Mouse (Mus musculus) lung, embryonic 14.5 days (tissue): ENCODE results near the gene Sit1. TPM values are rescaled to one million over a fixed set of nuclear protein-coding genes. Genes with fewer than 3 reads are reported as not detected.
A peak's percentile ranks its signal among the peaks of the same experiment; 100 is the strongest.

Experiments used
- ATAC-seq: fragments of 200-750 bp; cut with Nextera tagmentation; 2 replicates; pipeline ENCODE4 v1.8.0; 2017; ENCODE audit warnings: mild to moderate bottlenecking, moderate TSS enrichment, moderate library complexity; ENCODE audit not compliant: insufficient read depth
- DNase-seq: peaks from one replicate; pipeline ENCODE4 v3.0.0-alpha.2; 2015
- H3K27ac ChIP-seq: fragments of 300-500 bp; sonication (generic); 2 replicates; pipeline ENCODE4 v1.5.1; 2014; ENCODE audit warnings: low read depth, mild to moderate bottlenecking, moderate library complexity
- H3K27me3 ChIP-seq: fragments of 300-500 bp; sonication (generic); 2 replicates; pipeline ENCODE4 v1.6.1; 2014; ENCODE audit warnings: low read length, control low read depth; ENCODE audit not compliant: insufficient read depth
- H3K36me3 ChIP-seq: fragments of 300-500 bp; sonication (generic); 2 replicates; pipeline ENCODE4 v1.6.1; 2014; ENCODE audit warnings: control low read depth; ENCODE audit not compliant: insufficient read depth
- H3K4me1 ChIP-seq: fragments of 300-500 bp; sonication (generic); 2 replicates; pipeline ENCODE4 v1.6.1; 2014; ENCODE audit warnings: antibody characterized with exemption, control low read depth; ENCODE audit not compliant: insufficient read depth
- H3K4me2 ChIP-seq: fragments of 300-500 bp; sonication (generic); 2 replicates; pipeline ENCODE4 v1.6.1; 2014; ENCODE audit warnings: mild to moderate bottlenecking
- H3K4me3 ChIP-seq: fragments of 300-500 bp; sonication (generic); 2 replicates; pipeline ENCODE4 v1.5.1; 2014; ENCODE audit warnings: low read depth, low read length
- H3K9ac ChIP-seq: fragments of 300-500 bp; sonication (generic); 2 replicates; pipeline ENCODE4 v1.6.1; 2014
- H3K9me3 ChIP-seq: fragments of 300-500 bp; sonication (generic); 2 replicates; pipeline ENCODE4 v1.6.1; 2016; ENCODE audit warnings: low read depth, low read length, control low read depth
- CTCF ChIP-seq: IDR thresholded peaks from 2 replicates; pipeline ENCODE4 v1.5.1; 2016; ENCODE audit warnings: antibody characterized with exemption, low read depth
- WGBS: fragments of 180-500 bp; shearing (Covaris S2); extraction: QIAGEN DNeasy Blood & Tissue Kit; methylation state at CpG from one replicate; pipeline ENCODE4 v1.1.7; 2014; 5-methylcytosine and 5-hydroxymethylcytosine counted together
- polyA plus RNA-seq: library from polyadenylated mRNA; unstranded; fragments of >200 nt; fragmentation: Nextera tagmentation; extraction: Ambion mirVana; gene quantifications from 2 replicates; pipeline ENCODE4 v1.2.1, GENCODE M21; 2014

The Sit1 gene
- polyA plus RNA-seq, 1 experiment from 2014 or later = not detected

DNA sequence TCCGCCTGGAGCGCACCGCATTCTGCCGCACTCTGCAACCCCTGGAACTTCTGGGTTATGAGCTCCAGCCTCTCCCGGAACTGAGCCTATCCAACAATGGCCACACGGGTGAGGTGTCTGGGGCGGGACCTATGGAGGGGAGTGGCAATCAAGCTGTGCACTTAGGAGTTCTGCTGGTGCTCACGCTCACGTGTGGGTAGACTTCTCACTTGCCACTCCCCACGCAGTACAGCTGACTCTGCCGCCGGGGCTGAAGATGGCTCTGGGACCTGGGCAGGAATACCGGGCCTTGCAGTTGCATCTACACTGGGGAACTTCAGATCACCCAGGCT lies 25.1 kb upstream of the Sit1 start:
- H3K27ac ChIP-seq = no peak overlapping the region
- WGBS = 3% methylated on average over 13 of the region's 13 CpGs
- TF ChIP-seq CTCF = peak; percentile 32

DNA sequence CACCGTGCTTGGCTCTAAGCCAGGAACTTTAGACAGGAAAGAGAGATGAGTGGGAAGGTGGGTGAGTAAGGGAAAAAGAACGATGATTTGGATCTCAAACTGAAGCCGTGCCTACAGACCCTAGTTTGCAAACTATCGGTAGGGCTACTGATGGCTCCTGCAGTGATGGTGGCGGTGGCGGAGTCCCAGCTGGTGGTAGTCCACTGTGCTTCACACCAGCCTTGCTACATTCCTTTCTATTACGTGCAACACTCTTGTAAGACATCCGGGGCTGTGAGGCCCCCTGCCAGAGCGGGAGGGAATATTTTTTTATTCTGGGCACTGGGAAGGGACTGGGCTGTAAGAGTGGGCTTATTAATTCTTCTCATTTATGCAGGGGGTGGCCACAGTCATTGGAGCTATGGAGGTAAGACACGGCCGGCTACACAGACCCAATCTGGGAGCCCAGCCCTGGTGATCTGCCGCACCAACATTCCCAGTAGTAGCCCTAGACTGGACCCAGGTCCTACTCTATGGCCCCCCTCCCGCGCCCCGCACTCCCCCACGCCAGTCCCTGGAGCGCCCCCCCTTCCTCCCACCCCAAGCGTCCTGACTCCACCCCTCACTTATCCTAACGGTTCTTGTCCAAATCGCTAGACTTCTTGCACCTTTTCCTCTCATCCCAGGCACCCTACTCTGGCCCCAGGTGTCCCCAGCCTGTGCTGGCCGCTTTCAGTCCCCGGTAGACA lies 24.6 kb upstream of the Sit1 start:
- no peak for TF ChIP-seq CTCF
- H3K36me3 ChIP-seq = no peaks in the 10 kb centered on the region
- peak overlapping the region; percentile 45 for H3K4me3 ChIP-seq
- peak; percentile 72 for DNase-seq
- H3K27me3 ChIP-seq = no peaks in the 10 kb centered on the region
- H3K9me3 ChIP-seq = no peaks in the 10 kb centered on the region
- no peaks in the 10 kb centered on the region for H3K4me1 ChIP-seq
- peak overlapping the region; percentile 55 for H3K9ac ChIP-seq
- peak overlapping the region; percentile 76 for H3K4me2 ChIP-seq
- WGBS = 5% methylated on average over 22 of the region's 22 CpGs
- no peak overlapping the region for H3K27ac ChIP-seq
- ATAC-seq = peak; percentile 71

More for the DNA sequence above, 25.1 kb upstream of the Sit1 start:
- Histone ChIP-seq H3K9me3 (no peaks in the 10 kb centered on the region), H3K9ac (peak overlapping the region; percentile 55), H3K36me3 (no peaks in the 10 kb centered on the region), H3K4me1 (no peaks in the 10 kb centered on the region), H3K27me3 (no peaks in the 10 kb centered on the region), H3K4me3 (peak overlapping the region; percentile 45), H3K4me2 (peak overlapping the region; percentile 76)
- peak; percentile 72 for ATAC-seq
- DNase-seq = peak; percentile 71

DNA sequence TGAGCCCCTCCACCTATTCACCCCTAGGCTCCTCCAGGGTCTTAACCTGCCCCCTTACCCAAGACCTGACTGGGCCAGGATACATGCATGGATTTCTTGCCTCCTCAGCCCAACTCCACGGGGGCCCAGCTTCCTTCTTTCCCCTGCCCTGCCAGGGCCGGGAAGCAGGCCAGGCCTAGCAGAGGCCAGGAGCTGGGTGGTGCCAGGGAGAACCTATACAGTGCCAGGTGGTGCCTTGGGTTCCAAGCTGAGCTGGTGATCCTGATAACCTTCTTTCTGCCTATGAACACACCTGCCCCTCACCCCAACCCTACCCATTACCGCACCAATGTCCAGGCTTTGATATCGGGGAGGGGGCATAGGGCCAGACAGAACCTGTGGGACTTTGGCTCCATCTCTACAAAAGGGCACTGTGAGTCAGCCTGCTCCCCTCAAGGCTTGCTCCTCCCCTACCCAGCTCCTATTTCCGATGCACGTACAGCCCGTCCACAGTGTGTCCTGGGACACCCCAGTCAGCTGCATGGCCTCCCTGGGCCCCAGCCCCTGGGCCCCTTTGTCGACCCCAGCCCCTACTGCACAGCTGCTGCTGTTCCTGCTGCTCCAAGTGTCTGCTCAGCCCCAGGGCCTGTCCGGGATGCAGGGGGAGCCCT lies 23.1 kb upstream of the Sit1 start, which contains the start of gene Car9:
Gene Car9 (plus strand): TSS at position 431 of the 650 bp plus-strand sequence.
- H3K4me1 ChIP-seq = no peaks in the 10 kb centered on the region
- 48% methylated on average over 9 of the region's 9 CpGs for WGBS
- H3K36me3 ChIP-seq = no peaks in the 10 kb centered on the region
- H3K4me2 ChIP-seq = peak within 1 kb of the TSS; percentile 76
- DNase-seq (no peak), ATAC-seq (no peak)
- H3K27ac ChIP-seq = no peak within 1 kb of the TSS
- TF ChIP-seq CTCF = no peak
- no peaks in the 10 kb centered on the region for H3K27me3 ChIP-seq
- H3K9me3 ChIP-seq = no peaks in the 10 kb centered on the region
- H3K4me3 ChIP-seq = peak within 1 kb of the TSS; percentile 45; the same call in 1 of the 2 replicates
- no peak within 1 kb of the TSS for H3K9ac ChIP-seq

DNA sequence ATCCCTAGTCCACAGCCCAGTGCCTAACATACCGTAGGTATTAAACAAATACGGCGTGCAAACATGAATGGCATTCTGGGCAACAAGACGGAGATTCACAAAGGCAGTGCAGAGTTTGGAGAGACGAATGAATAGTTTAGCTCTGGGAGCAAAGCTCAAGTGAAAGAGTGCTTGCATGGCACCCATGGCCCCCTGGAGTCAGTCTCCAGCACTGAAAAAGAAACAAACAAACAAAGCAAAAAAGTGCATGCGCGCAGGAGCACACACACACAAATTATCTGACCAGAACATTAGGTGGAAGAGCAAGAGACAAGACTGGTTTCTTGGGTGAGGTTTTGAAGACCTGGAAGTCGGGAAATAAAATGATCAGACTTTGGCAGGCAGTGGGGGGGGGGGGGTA lies 22.5 kb upstream of the Sit1 start:
- H3K36me3 ChIP-seq = no peaks in the 10 kb centered on the region
- ATAC-seq (no peak), DNase-seq (no peak)
- no peaks in the 10 kb centered on the region for H3K9me3 ChIP-seq
- H3K27me3 ChIP-seq = no peaks in the 10 kb centered on the region
- H3K4me1 ChIP-seq = no peaks in the 10 kb centered on the region
- no peak for TF ChIP-seq CTCF
- H3K27ac ChIP-seq = no peak overlapping the region
- WGBS = 65% methylated on average over 8 of the region's 8 CpGs
- H3K9ac ChIP-seq = no peak overlapping the region
- no peak overlapping the region for H3K4me3 ChIP-seq
- H3K4me2 ChIP-seq = no peak overlapping the region

DNA sequence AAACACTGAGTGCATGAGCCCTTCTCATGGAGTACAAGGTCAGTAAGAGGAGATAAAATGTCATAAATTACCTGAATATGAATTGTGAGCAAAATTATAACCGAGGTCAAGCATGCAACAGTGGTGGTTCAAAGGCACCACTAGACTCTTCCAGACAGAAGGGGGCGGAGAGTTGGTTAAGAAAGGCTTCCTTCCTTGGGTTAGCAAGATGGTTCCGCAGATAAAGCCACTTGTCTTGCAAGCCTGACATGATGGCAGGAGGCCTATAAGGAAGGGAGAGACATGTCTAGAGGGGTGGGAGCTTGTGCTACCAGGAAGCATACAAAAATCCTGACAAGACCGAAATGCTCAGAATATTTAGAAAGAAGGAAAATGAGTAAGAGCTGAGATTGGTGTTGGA lies 20.7 kb upstream of the Sit1 start:
- Histone ChIP-seq H3K9ac (no peak overlapping the region), H3K27ac (no peak overlapping the region), H3K36me3 (no peaks in the 10 kb centered on the region), H3K27me3 (no peaks in the 10 kb centered on the region), H3K4me2 (no peak overlapping the region), H3K4me3 (no peak overlapping the region), H3K4me1 (peaks cover 4% of the 10 kb centered on the region; the same call in 1 of the 2 replicates), H3K9me3 (no peaks in the 10 kb centered on the region)
- ATAC-seq = no peak
- 72% methylated on average over 4 of the region's 4 CpGs for WGBS
- TF ChIP-seq CTCF = no peak
- DNase-seq = no peak

DNA sequence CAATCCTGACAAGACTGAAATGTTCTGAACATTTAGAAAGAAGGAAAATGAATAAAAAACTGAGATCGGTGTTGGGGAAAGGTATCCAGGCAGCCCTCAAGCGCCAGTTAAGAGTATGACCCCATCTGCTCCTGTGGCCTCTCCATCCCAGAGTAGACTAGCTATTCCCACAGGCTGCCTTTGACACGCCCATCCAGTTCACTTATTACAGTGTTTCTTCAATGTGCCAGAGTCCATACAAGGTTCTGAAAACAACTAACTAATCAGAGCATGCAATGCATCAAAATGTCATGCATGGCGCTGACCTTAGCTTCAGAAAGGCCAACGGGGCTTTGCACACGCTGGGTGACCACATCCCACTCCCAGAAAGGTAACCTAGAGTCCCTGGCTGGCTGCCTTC lies 20.0 kb upstream of the Sit1 start:
- no peak for TF ChIP-seq CTCF
- Histone ChIP-seq H3K9me3 (no peaks in the 10 kb centered on the region), H3K36me3 (no peaks in the 10 kb centered on the region), H3K4me3 (no peak overlapping the region), H3K27me3 (no peaks in the 10 kb centered on the region), H3K9ac (no peak overlapping the region), H3K4me2 (no peak overlapping the region), H3K27ac (no peak overlapping the region), H3K4me1 (peaks cover 8% of the 10 kb centered on the region; the same call in 1 of the 2 replicates)
- no peak for ATAC-seq
- 79% methylated on average over 6 of the region's 6 CpGs for WGBS
- no peak for DNase-seq

DNA sequence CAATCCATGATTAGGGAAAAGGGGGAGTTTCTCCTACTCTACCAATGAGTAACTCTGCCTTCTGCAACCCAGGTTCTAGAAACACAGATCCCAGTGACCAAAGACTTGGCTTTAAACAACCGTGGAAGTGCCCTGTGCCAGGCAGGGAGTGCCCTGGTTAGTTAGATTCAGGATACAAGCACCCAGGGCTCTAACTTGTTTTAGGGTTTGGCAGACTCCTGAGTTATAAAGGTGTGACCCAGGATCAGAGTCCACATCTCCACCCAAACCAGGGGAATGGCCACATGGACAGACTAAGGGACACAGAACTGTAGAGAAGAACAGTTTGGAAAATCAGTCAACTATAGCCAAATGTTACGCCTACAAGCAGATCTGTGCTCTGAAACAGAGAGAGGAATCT lies 19.5 kb upstream of the Sit1 start:
- ATAC-seq = no peak
- H3K9me3 ChIP-seq = no peaks in the 10 kb centered on the region
- WGBS = 81% methylated on average over 2 of the region's 2 CpGs
- H3K4me1 ChIP-seq = peaks cover 13% of the 10 kb centered on the region
- no peak overlapping the region for H3K9ac ChIP-seq
- no peaks in the 10 kb centered on the region for H3K27me3 ChIP-seq
- no peak overlapping the region for H3K4me3 ChIP-seq
- H3K4me2 ChIP-seq = no peak overlapping the region
- no peak for DNase-seq
- no peaks in the 10 kb centered on the region for H3K36me3 ChIP-seq
- H3K27ac ChIP-seq = no peak overlapping the region
- TF ChIP-seq CTCF = no peak
